Mouse (Mus musculus) heart, adult 8-10 months (tissue): ENCODE results near the gene Tnip1. TPM values are rescaled to one million over a fixed set of nuclear protein-coding genes. Genes with fewer than 3 reads are reported as not detected.

Experiments used
- DNase-seq: peaks from one replicate; pipeline ENCODE4 v3.0.0; 2022; ENCODE audit warnings: low spot score
- total RNA-seq, 4 experiments: library from RNA; stranded (reverse); gene quantifications; 2 replicates each; pipeline ENCODE4 v1.2.4; 2022

The Tnip1 gene
- total RNA-seq, 4 experiments from 2014 or later, result 30.7 to 41.6 (median 35.2) TPM

- no peak for DNase-seq
Observed at GRCm38 (mm10) chr11:54932540-54932939, 30.2 kb downstream of the Tnip1 start.

- no peak for DNase-seq
Observed at GRCm38 (mm10) chr11:54931405-54932093, 31.2 kb downstream of the Tnip1 start.

- DNase-seq, result no peak
Observed at GRCm38 (mm10) chr11:54930318-54930979, 32.3 kb downstream of the Tnip1 start.

- no peak for DNase-seq
Observed at GRCm38 (mm10) chr11:54929744-54930143, 33.0 kb downstream of the Tnip1 start.

GRCm38 (mm10) chr11:54929290-54929689, 33.4 kb downstream of the Tnip1 start:
- no peak for DNase-seq

GRCm38 (mm10) chr11:54928886-54929285, 33.8 kb downstream of the Tnip1 start:
- no peak for DNase-seq

- no peak for DNase-seq
Observed at GRCm38 (mm10) chr11:54928219-54928618, 34.5 kb downstream of the Tnip1 start.

GRCm38 (mm10) chr11:54927346-54928140, 35.2 kb downstream of the Tnip1 start:
- peak; percentile 67 for DNase-seq

- DNase-seq, result no peak
Observed at GRCm38 (mm10) chr11:54924145-54924544, 38.6 kb downstream of the Tnip1 start.

- no peak for DNase-seq
Observed at GRCm38 (mm10) chr11:54922488-54922887, 40.2 kb downstream of the Tnip1 start.

GRCm38 (mm10) chr11:54921798-54922197, 40.9 kb downstream of the Tnip1 start:
- DNase-seq, result no peak

- DNase-seq, result no peak
Observed at GRCm38 (mm10) chr11:54920973-54921580, 41.6 kb downstream of the Tnip1 start.

GRCm38 (mm10) chr11:54920127-54920972, 42.4 kb downstream of the Tnip1 start:
- no peak for DNase-seq

- DNase-seq, result no peak
Observed at GRCm38 (mm10) chr11:54918273-54918672, 44.4 kb downstream of the Tnip1 start.

- no peak for DNase-seq
Observed at GRCm38 (mm10) chr11:54917461-54917860, 45.3 kb downstream of the Tnip1 start.

- DNase-seq, result peak; percentile 41
Observed at GRCm38 (mm10) chr11:54913841-54914240, 48.9 kb downstream of the Tnip1 start.

- DNase-seq, result no peak
Observed at GRCm38 (mm10) chr11:54912503-54913316, 50.0 kb downstream of the Tnip1 start.

- no peak for DNase-seq
Observed at GRCm38 (mm10) chr11:54911671-54912502, 50.8 kb downstream of the Tnip1 start.

GRCm38 (mm10) chr11:54911201-54911600, 51.5 kb downstream of the Tnip1 start:
- DNase-seq, result no peak
